Mouse (Mus musculus) kidney, adult 9 months (tissue): ENCODE measurements around the gene Mpzl3.
"Not testable (repeated sequence)": the region's sequence is repeated elsewhere in the genome, so short reads cannot be mapped to it uniquely, and the experiment has no call there.

Experiments used
- DNase-seq: peaks from one replicate; pipeline ENCODE4 v3.0.0; 2022

Mpzl3 gene

DNA sequence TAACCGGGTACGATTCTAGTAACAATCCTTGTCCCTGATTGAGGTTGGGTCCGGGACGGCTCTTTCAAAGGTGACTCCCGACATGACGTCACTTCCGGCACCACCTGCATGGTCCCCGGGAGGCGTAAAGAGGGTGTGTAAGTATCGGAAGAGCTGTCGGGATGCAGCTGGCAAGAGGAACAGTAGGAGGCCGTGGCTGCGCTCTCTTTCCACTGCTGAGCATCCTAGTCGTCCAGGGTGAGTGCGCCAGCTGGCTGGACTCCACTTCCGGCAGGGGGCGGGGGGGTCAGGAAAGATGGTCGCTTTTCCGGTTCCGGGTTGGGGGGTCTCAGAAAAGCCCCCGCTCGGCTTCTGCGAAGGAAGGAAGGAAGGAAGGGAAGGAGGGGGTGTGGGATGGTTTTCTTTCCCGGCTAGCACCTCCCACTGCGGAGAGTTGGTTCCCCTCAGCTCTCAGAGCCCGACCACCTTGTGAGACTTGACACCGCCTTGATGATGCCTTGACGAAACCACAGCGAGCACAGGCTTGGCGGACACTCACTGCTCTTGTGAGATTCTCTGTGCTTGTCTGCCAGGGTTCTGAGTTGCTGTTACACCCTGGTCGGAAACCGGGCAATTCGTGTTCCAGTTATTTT lies at the start of gene Mpzl3:
Gene Mpzl3 (plus strand): TSS at position 105 of the 632 bp plus-strand sequence.
- DNase-seq: peak; percentile 89

DNA sequence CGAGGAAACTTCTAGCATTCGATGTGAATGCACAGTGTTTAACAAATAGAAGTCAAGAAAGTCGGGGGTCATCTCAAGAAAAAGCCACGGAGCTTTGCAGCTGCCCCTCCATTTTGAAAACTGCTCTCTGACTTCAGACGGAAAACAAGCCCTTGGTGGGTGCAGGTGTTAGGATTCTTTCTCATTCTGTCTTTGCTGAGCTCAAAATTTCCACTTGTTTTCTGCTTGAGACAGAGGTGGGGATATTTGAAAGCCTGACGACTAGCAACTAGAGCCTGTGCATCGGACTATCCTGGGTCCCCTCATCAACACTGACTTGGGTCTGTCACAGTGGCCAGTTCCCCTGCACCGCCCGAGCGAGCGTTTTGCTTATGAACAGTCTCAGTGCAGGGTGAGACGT lies 47.6 kb upstream of the Mpzl3 start:
- DNase-seq: no peak

DNA sequence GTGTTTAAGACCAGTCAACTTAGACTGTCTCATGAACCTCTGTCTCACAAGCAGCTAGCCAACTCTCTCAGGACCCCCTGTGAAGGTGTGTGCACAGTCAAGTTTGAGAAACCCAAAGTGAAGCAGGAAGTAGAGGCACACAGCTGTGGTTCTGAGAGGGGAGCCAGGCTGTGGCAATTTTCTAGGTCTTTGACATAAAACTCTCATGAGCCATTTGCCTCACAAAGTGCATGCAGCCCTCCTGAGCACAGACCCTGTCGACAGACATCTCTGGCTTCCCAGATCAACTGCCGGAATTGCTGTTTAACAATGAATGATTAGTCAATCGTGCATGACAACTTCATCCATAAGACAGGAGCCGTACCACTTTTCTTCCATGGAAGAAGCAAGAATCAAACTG lies 46.6 kb upstream of the Mpzl3 start:
- DNase-seq: no peak

DNA sequence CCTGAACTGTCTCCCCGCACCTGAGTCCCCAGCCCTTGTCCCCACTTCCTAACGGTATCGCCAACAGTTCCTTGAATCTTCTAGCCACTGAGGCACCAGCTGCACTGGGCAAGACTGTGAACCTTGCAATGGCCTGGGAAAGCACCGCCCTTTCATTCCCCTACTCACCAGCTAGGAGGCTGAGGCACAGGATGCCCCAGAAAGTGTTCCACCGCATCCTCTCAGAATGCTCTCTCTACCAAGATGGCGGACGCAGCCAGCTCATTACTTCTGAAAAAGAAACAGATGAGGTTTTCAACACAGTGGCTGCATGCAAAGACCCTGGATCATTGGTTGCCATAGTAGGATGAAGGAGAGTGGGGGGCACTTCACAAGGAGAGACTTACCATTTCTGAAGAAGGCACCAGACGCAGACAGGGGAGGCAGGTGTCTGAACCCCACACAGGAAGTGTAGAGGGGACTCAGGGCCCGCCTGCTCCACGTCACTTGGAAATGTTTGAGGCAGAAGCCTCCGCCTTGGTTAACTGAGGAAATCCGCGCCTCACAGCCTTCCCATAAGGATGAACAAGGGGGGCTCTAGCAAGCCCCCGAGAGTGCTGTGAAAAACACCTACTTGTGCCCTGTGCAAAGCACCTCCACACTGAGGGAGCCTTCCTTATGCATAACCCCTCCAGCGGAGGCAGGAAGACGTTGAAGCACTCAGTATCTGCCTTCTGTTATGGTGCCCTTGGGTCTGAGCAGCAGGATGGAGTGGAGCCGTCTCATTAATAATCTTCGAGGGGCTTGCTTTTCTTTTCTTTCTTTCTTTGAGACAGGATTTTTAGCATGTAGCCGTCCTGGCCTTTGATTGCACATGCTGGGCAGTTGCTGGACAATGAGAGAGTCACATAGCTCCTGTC lies 45.6 kb upstream of the Mpzl3 start, which contains the start of gene Cd3e:
Gene Cd3e (minus strand): TSS at position 448 of the 899 bp plus-strand sequence.
- no peak for DNase-seq

DNA sequence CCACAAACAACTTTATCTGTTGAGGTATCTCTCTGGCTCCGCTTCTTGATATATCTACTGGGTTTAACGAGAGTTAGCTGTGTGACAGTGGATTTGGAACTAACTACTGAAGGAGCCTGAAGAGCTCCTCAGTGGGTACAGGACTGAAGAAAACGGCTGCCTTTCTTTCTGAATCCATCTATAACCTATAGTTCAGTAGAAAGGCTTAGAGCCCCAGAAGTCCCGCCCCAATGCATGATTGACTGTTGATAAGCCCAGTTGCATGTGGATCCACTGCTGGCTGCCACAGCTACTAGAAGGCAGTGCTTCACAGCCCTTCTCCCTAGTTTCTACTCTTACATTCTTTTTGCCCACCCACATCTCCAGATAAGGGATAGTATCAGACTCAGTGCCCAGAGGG lies 44.5 kb upstream of the Mpzl3 start:
- DNase-seq: no peak

DNA sequence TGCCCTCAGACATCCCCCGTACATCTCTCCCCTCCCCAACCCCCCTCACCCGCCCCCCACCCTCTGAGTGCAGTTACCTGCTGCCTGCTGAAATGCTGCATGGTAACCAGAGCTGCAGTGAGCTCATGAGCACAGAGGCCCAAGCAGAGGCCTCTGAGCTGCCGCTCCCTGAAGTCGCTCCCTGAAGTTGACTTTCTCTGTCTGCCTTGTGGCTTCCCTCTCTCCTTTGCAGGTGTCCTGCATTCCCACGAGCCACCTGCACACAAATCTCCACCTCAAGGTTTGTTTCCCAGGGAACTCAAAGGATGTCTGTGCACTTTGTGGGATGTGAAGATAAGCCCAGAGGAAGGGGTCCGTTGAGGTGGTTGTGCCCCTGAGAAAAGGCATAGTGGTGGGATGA lies 43.7 kb upstream of the Mpzl3 start:
- no peak for DNase-seq

DNA sequence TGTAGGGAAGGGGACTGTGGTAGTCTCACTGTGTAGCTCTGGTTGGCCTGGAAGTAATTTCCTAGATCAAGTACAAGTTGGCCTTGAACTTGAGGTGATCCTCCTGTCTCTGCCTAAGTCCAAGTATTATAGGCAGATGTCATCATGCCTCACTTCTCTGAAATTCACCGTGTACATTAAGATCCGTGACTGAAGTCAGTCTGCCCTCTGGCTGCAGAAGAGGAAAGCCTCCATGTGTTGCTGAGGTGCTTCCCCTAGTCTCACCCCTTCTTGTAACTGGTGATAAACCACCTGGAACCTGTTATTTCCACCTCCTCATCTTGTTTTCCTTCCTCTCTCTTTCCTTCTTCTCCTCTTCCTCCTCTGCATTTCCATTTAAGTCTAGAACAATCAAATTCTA lies 40.1 kb upstream of the Mpzl3 start:
- no peak for DNase-seq

DNA sequence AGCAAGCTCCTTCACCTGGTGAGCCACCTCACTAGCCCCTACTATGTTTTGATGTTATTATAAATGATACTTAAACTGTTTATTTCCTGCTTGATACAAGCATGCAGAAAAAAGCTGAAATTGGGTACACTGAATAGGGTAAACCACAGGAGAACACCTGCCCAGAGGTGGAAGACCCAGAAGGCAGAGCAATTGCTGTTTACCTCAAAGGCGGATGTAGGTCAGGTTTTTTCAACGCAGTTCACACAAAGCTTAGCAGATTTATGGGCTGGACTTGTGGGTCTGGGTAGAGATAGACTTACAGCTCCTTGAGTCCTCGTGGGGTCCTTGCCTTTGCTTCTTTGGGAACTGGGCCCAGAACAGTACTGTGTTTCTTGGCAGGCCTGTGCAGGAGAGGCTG lies 39.1 kb upstream of the Mpzl3 start:
- DNase-seq: no peak

DNA sequence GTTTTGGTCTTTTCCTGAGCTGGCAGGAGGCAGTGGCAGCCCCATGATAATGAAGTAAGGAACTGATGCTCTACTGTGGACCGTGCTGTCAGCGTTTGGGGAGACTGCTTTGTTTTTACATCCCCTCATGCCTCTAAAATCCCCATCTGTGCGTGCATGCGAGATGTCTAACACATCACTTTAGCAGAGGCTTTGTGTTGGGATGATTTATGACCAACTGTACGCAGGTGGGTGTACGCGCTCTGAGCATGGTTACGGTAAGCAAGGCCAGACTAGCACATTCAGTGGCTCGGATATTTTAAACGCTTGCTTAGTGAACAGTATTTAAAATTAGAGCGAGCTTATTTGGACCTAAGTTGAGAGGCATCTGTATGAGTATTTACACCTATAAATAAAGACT lies 37.0 kb upstream of the Mpzl3 start:
- DNase-seq: no peak

DNA sequence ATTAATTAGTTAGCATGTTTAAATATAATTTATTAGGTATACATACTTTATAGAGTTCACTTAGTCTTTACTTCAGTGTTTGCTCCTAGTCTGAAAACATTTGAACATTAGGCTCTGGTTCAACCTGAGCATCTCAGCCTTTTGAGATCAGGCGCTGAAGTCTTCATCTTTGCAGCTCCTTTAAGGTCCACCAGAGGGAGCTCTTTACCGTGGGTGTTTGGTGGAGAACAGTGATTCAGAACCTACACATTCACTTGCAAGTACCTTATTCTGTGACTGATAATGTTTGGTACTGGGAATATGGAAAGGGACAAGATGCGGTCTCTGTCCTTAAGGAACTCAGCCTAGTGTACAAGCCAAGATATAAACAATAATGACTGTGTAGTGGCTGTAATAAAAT lies 32.2 kb upstream of the Mpzl3 start:
- DNase-seq: peak; percentile 71

DNA sequence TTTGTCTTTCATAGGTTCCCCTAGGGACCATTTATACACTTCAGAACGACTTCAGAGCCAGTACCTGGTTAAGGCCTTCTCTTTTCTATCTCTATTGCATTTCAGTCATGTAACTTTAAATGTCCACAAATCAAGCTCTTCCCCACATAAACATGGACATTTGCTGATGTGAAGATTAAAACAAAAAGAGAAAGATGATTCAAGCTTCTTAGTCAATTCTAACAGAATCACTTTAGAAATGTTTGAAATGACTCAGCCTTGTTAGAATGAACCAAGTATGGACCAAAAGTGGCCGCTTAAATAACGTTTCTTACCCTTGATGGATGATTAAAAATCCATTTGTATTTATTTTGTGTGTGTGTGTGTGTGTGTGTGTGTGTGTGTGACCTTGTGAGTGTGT lies 31.3 kb upstream of the Mpzl3 start:
- DNase-seq: no peak

DNA sequence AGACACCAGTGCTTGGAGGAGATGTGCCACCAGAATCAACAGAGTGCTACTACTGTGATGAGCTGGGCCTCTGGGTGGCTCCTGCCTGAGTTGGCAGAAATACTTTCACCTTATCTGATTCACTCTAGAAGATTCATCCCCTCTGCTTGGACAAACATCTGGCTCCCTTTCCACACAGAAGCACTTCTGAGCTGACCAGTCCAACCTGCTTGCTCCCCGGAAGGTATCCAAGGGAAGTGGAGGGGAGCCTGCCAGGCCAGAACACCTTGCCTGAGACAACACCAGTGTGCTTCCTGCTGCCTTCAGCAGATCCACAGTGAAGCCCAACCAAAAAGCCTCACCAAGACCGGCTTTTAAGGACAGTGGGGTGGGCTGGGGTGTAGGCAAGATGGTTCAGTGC lies 30.8 kb upstream of the Mpzl3 start:
- DNase-seq: no peak

DNA sequence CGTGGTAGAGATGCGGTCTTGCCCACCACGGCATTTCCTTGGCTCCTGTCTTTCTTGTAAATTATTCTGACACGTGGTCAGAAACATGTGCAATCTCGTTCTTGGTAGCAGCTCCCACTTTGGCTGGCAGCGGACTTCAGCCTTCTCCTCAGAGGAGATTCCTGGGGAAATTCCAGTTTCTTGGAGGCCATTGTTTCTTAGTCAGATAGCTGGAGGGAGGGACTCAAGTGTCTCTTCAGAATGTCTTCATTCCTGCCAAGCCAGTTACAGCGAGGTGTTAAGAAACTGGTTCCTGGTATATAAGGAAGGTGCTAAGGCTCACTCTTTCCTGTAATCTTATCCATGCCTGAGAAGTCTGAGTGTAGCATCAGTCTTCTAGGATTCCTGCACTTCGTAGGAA lies 27.6 kb upstream of the Mpzl3 start:
- DNase-seq: no peak

DNA sequence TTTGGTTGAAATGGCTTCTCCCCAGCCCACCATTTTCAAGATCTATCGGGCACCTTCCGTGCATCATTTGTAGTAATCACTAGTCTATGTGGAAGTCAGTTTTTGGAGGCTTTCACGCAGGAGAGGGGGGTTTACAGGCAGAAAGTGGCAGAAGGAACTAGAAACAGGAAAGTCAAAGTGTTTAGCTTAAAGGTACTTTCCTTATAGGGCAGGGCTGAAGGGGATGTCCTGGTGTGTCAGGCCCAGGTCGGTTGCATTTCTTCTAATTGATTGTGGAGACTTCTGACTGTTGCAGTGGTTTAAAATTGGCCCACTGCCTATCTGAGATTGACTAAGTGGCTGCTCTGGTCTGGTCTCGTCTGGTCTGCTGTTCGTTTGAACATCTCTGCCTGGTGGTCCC lies 24.6 kb upstream of the Mpzl3 start:
- DNase-seq: no peak

DNA sequence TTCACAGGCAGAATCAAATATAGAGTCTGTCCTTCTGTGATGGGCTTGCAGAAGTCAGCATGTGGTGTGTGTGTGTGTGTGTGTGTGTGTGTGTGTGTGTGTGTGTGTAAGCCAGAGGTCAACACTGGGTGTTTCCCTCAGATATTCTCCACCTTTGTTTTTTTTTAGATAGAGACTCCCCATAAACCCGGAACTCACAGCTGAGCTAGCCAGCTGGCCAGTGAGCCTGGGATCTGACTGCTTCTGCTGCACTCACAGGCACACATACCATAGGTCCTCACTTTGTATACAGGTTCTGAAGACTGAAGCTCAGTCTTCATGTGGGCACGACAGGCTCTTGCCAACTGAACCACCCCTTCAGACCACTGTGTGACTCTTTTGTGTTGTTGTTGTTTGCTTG lies 22.7 kb upstream of the Mpzl3 start:
- no peak for DNase-seq

DNA sequence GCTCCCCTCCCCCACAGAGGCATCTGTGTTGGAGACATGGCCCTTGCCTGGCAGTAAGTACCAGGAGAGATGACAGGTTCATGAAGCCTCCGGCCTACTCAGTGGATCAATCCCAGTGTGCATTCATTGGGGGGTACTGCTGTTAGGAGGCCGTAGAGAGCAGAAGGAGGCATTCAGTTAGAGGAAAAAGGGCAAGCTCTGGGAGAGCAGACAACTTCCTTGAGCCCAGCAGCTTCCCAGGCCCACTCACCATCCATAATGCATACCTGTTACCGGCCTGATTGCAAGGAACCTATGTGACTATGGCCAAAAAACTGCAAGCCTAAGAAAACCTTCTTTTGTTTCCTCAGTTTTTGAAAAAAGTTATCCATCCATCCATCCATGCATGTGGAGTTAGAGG lies 20.5 kb upstream of the Mpzl3 start:
- no peak for DNase-seq

DNA sequence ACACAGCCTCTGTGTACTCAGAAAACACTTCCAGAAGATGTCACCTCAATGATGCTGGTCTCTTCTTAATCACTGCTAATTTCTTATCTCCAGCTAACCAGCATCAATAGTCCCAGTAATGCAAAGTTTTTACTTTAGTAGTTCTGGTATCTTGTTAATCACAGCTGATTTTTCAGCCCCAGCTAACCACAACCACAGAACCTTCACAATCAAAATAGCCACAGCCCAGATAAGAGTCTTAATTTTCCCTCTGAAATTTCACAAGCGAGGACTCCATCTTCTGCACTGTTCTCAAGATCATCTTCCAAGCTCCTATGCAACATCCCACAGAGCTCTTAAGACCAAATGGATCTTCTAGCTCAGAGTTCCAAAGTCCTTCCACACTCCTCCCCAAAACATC lies 17.2 kb upstream of the Mpzl3 start:
- not testable (repeated sequence) for DNase-seq

DNA sequence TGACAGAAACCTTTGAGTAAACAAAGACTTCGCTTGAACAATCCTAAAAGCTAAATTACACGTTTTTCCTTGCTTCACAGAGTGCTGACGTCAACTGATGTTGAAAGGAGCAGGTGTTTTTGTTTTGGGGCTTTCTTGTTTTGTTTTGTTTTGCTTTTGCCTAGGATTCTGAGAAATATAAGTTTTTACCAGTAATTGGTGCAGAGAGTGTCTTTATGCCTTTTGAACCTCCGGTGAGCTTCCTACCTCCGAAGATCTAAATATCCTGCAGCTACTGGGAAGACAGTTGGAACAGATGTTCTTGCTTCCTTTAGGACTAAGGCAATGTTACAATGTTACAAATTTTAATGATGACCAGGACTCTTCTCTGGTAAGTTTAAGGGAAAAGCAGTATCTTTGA lies 15.5 kb upstream of the Mpzl3 start, which contains the start of gene Mpzl2:
Gene Mpzl2 (plus strand): TSS at position 301 of the 400 bp plus-strand sequence.
- DNase-seq: no peak

DNA sequence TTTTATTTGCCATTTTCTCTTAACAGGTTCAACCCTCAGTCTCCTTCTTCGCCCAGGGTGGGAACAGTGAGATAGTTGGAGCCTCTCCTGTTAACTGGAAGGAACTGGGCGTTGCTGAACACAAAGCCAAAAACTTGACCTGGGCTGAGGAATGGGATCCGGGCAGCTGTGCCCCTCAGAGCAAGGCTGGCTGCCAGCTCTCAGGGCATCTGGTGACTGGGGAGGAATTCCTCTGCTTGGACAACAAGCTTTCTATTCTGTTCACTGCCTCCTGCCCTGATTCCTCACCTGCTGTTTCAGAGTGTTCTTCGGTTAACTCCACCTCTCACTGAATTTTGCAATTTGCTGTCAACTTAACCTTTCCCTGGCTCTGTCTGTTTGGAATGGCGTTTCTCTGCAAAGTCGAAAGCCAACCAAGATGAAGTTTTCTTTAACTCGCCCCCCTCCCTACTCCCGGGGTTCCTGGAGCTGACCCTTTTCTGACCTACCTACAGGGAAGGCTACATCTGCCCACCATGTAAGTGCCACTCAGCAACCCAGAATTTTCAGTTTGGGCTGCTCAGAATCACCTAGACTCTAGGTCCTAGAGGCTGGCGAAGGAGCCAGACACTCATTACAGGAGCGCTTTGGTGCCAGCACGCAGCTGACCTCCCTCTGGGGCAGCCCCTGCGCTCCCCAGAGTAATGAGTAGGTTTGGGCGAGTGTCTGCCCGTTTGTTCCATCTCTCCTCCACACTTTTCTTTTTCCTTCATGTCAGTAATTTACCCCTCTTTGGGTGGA lies 14.7 kb upstream of the Mpzl3 start:
- peak; percentile 44 for DNase-seq

DNA sequence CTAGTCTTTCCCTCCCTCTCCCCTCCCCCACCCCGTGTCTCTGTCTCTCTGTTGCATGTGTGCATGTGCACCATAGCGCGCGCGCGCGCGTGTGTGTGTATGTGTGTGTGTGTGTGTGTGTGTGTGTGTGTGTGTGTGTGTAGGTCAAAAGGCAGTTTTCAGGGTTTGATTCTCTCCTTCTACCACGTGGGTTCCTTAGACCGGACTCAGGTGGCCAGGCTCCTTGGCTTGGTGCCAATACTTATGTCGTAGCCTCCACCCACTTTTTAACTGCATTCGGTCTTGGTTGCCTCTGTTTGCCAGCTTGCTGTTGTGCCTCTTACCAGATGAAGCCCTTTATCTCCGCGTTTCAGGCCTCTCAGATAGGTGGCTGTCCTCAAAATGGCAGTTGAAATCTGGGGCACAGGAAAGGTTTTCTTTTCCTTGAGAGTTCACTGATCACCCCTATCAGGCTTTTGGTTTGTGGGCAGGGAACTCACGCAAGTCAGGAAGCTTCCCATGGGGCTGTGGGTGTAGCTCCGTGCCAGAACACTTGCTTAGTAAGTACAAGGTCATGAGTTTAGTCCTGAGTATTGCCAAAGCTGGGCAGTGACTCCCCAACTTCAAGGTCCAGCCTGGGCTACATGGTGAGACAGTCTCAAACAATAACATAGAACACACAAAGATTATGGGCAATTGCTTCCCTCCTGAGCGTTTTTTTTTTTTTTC lies 13.7 kb upstream of the Mpzl3 start:
- peak; percentile 64 for DNase-seq

DNA sequence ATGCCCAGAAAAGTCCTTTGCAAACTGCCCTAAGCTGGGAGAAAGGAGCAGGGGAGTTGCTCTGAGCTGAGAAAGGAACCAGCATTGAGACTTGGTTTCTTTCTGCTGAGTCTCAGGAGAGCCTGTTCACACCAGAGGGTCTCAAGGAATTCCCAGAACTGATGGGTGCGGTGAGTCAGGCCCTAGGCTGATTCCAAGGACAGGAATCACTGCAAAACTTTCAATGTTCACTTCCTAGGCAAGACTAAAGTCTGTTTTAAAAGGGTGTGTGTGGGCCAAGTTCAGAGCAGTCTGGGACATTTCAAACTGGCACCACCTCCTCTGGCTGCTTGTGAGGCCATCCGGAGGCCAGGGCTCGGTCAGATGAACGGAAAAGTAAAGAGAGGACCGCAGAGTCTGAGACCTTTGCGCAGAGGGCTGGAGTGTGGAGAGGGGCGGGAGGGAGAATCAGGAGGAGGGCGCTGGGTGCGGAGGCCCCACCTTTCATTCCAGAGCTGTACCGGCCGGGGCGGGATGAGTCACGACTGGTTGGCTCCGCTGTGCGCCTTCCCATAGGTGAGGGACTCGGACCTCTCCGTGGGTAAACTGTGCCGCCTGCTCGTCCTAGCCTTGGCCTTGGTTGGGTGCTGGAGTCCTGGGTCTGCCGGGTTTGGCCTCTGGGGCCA lies 12.8 kb upstream of the Mpzl3 start:
- DNase-seq: peak; percentile 90

DNA sequence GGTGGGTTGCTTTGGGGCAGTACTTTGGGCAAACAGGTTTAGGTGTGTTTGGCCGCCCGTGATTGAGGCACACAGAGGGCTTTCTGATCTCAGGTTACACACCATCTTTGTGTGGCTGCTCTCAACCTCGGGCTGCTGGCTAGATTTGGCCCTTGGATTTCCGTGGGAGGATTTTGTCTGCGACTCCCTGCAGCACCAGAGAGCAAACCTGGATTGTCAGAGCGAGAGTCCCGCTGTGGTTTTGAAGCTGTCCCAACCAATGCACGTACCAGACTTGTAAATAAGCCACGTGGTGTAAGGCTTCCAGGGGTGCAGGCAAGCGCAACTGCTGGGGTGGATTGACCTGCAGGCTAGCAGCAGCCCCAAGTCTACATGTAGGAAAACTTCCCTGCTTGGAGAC lies 12.0 kb upstream of the Mpzl3 start:
- peak; percentile 58 for DNase-seq
